Mouse (Mus musculus) activated CD4-positive, CD25-positive, alpha-beta regulatory T cell, adult 9 weeks (primary cell): ENCODE results near the gene Cdca4. TPM values are rescaled to one million over a fixed set of nuclear protein-coding genes. Genes with fewer than 3 reads are reported as not detected.

Source experiments
- polyA plus RNA-seq: library from polyadenylated mRNA; unstranded; fragments of 100-300 nt; shearing (Covaris generic); gene quantifications from one replicate; pipeline ENCODE4 v1.2.1, GENCODE M21; 2017

The Cdca4 gene
- 89.7 TPM for polyA plus RNA-seq

DNA sequence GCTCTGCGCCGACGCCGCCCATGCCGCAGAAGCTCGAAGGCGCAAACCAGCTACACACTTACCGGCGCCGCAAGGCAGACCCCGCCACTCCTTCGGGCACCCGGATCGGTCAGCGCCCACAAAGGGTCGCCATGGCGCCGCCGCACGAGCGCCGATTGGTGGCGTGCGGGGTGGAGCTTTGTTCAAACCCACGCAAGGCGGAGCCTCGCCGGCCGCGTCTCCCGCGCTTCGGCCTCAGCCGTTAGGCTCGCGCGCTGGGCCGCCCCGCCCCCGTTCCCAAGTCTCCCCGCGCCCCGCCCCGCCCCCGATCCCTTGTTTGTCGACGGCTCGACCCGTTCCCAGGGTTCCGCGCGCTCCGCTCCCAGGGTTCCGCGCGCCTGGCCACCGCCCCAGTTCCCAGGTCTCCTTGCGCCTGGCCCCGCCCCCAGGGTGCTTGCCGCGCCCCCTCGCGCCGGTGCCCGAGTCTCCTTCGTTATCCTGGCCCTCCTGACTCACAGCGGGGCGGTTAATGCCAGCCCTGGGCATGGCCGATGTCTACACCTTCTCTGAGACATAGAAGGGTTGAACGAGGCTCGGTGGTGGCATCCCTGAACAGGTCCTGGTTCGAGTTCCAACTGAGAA lies at the start of gene Cdca4:
Gene Cdca4, minus strand, starts transcription at position 180 of the 621 bp plus-strand sequence.

DNA sequence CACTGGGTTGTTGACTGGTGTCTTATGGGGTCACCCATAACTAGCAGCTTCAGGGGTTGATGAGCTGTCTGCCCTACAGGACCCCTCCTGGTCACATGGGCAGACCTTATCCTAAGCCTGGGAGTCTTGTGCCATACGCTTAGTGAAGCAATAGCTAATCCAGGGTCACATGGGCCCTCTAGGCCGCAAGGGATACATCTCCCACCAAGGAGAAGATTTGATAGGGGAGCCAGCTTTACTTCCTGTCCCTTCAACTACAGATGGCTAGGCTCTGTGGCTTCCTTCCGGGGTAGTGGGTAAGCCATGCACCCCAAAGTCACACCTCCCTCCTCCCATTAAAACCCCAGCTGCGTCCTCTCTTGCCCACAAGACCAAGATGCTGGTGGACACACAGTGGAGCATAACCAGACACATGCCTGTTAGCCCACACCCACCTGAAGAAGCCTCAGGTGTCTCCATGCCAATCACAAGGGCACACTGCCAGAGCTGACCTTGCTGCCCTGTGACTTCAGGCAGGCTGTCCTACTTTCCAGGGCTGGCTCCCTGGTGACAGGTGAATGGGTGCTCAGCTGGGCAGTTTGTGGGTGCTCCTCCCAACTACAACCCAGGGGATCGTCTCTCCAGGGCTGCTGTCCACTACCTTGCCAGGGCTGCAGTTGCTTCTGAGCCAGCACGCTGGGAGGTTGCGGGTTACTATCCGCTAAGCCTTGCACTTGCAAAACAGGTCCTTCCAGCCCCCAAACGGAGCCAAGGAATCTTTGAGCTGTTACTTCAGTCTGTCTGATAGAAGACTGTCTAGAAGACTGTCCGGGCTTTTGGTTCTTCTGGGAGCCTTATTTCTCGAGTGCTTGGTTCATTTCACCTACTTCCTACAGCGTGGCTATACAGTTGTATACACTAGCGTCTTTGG lies 39.2 kb upstream of the Cdca4 start, which contains the start of gene Gpr132:
Gene Gpr132, minus strand, starts transcription at position 51 of the 910 bp plus-strand sequence.

DNA sequence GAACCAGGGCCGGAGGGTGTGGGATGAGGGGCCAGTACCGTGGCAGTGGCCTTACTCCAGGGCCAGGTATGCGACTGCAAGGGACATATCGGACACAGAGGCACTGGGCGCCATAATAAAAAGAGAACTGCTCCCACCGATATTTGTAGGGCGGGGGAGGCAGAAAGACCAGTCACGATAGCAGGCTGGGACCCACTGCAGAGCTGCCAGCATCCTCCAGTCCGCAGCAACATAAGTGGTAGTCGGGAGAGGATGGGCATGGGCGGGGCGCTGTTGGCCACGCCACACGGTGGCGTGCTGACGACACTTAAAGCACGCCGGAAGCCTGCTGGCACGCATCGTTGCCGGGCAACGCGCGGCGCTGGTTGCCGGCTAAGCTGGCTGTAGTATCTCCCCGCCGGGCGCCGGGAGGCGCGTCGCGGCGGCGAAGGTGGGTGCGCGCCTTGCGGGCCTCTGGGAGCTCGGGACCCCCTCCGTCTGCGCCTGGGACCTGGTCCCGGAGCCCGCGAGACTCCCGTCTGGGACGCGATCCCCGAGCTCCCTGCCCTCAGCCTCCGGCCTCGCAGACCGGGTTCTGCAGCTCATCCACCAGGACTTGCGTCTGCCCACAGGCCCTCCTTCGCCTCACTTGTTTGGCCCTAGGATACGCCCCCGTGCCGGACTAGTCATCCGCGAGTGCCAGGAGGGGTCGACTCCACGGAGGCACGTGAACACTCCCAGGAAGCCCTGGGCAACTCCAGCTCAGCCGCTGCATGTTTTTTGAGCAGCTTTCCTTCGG lies 20.4 kb downstream of the Cdca4 start, which contains the start of gene Clba1:
Gene Clba1, plus strand, starts transcription at position 351 of the 778 bp plus-strand sequence.

DNA sequence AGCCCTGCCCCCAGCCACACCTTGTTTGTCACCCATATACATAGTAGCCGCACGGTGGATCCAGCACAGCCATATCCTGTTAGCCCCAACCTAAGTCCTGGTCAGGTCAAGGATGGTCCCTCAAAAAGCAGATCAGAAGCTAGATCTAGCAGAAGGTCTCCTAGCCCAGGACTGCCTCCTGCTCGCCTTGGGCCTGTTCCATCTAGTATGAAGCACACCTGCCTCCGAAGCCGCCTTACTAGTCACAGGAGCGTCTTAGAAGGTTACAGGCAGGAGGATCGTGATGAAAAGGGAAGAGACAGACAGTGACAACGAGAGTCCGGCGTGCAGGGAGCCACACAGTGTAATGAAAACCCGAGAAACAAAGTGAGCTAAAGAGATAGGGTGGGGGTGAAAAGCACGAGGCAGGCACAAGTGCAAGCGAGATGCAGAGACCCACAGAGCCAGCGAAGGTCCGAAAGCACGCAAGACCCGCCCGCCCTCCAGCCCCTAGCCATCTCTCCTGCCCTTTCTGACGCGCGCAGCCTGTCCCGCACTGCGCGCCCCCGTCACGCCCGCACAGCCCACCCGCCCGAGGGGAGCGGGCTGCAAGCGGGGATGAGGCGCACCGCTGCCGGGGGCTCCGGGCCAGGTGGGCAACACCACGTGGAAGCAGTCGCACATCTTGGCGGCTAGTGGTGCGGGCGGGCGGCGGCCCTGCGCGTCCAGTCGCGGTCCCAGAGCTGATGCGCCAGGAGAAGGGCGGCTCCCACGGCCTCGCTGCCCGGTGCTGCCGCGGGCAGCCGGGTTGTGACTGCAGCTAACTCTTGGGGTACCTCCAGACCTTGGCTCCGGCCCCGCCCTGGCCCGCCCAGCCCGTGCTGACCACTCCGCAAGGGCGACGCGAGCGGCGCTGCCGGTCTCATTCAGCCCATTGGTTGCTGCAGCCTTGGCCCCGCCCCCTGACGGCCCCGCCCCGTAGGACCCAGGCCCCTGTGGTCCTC lies 27.1 kb downstream of the Cdca4 start, which contains the start of gene Ahnak2:
Gene Ahnak2, minus strand, starts transcription at position 794 of the 983 bp plus-strand sequence.

Other genes with a start within 250 kb of the Cdca4 start
- 12.1 TPM for gene Inf2, start 240.6 kb downstream of the Cdca4 start, polyA plus RNA-seq
- 1.9 TPM for gene Adssl1, start 209.4 kb downstream of the Cdca4 start, polyA plus RNA-seq
- gene Siva1, start 184.7 kb downstream of the Cdca4 start, polyA plus RNA-seq = 44.5 TPM
- 8.0 TPM for gene Akt1, start 154.5 kb downstream of the Cdca4 start, polyA plus RNA-seq
- gene Zbtb42, start 150.6 kb downstream of the Cdca4 start, polyA plus RNA-seq = 1.7 TPM
- 2.6 TPM for gene Cep170b, start 109.0 kb downstream of the Cdca4 start, polyA plus RNA-seq
- gene Pld4, start 68.8 kb downstream of the Cdca4 start, polyA plus RNA-seq = 5.2 TPM
- not detected for gene Ahnak2, start 26.8 kb downstream of the Cdca4 start, polyA plus RNA-seq
- gene Clba1, start 20.5 kb downstream of the Cdca4 start, polyA plus RNA-seq = not detected
- gene Gpr132, start 38.8 kb upstream of the Cdca4 start, polyA plus RNA-seq = 32.9 TPM
- gene Jag2, start 100.4 kb upstream of the Cdca4 start, polyA plus RNA-seq = 1.0 TPM
- 48.1 TPM for gene Nudt14, start 112.7 kb upstream of the Cdca4 start, polyA plus RNA-seq
- 7.9 TPM for gene Btbd6, start 147.1 kb upstream of the Cdca4 start, polyA plus RNA-seq
- gene Brf1, start 171.3 kb upstream of the Cdca4 start, polyA plus RNA-seq = 17.5 TPM
- gene Pacs2, start 185.1 kb upstream of the Cdca4 start, polyA plus RNA-seq = 3.6 TPM
- 0.54 TPM for gene Tex22, start 245.1 kb upstream of the Cdca4 start, polyA plus RNA-seq